Mouse (Mus musculus) left cerebral cortex, adult 2 months (tissue): ENCODE measurements around the gene Palm2. TPM values are rescaled to one million over a fixed set of nuclear protein-coding genes. Genes with fewer than 3 reads are reported as not detected.
A peak's percentile ranks its signal among the peaks of the same experiment; 100 is the strongest.
"Not testable (repeated sequence)": the region's sequence is repeated elsewhere in the genome, so short reads cannot be mapped to it uniquely, and the experiment has no call there.

ENCODE experiments used
- DNase-seq, 2 experiments: peaks; one replicate each; pipeline ENCODE4 v3.0.0; 2021 to 2022; ENCODE audit warnings: low spot score in 2 of 2, mixed read lengths in 1 of 2; ENCODE audit errors: extremely low spot score in 1 of 2
- H3K27ac ChIP-seq: fragments of 200-600 bp; 2 replicates; pipeline ENCODE4 v1.8.1; 2022
- H3K4me3 ChIP-seq: fragments of 200-600 bp; 2 replicates; pipeline ENCODE4 v1.8.1; 2022
- CTCF ChIP-seq: fragments of 200-600 bp; IDR thresholded peaks from 2 replicates; pipeline ENCODE4 v1.8.1; 2022; ENCODE audit warnings: antibody characterized with exemption, mild to moderate bottlenecking, moderate library complexity
- intact Hi-C: fragments of 180-260 bp; cut with DNase I; formaldehyde crosslinking; loops from one replicate; pipeline ENCODE4 v1.15.1; 2025
- long read RNA-seq, 2 experiments: library from polyadenylated mRNA; stranded (forward); transcript quantifications; one replicate each; pipeline ENCODE4 v2.0.0; 2021; ENCODE audit warnings: borderline mapping rate in 2 of 2
- total RNA-seq, 2 experiments: library from RNA; stranded (reverse); gene quantifications; 2 replicates each; pipeline ENCODE4 v1.2.3; 2021

Gene Palm2
- total RNA-seq: 10 to 100 TPM; 60.4 to 64.3 TPM
- long read RNA-seq, experiment 1, partial matches to known transcripts: 0 of 1 reads
- long read RNA-seq, experiment 1, other reads (novel, unspliced or antisense): 0 of 1 reads
- long read RNA-seq, experiment 2, partial matches to known transcripts: 0 of 2 reads
- long read RNA-seq, experiment 2, other reads (novel, unspliced or antisense): 1 of 2 reads

GRCm38 (mm10) chr4:57433941-57434704 lies at the start of gene Palm2:
Gene Palm2, plus strand, starts transcription at chr4:57434247.
- peak within 1 kb of the TSS; percentile 91 for H3K27ac ChIP-seq
- intact Hi-C loops: no loop called here
- TF ChIP-seq CTCF: no peak
- peak within 1 kb of the TSS; percentile 75 for H3K4me3 ChIP-seq
- peak; percentile 71 to 74 for DNase-seq

- intact Hi-C loops: no loop called here
- peak; percentile 29 for TF ChIP-seq CTCF
Measured at GRCm38 (mm10) chr4:57384355-57384754, 49.7 kb upstream of the Palm2 start.

GRCm38 (mm10) chr4:57391103-57391502 lies 42.9 kb upstream of the Palm2 start:
- intact Hi-C loops: no loop called here
- TF ChIP-seq CTCF: peak; percentile 27
- no peak for DNase-seq

More at GRCm38 (mm10) chr4:57384355-57384754, 49.7 kb upstream of the Palm2 start:
- H3K4me3 ChIP-seq: no peak overlapping the region
- H3K27ac ChIP-seq: no peak overlapping the region
- no peak for DNase-seq

GRCm38 (mm10) chr4:57396414-57396813 lies 37.6 kb upstream of the Palm2 start:
- DNase-seq: no peak
- no peak overlapping the region for H3K27ac ChIP-seq
- no peak for TF ChIP-seq CTCF
- intact Hi-C loops: no loop called here
- H3K4me3 ChIP-seq: no peak overlapping the region

More at GRCm38 (mm10) chr4:57391103-57391502, 42.9 kb upstream of the Palm2 start:
- H3K4me3 ChIP-seq: no peak overlapping the region
- H3K27ac ChIP-seq: no peak overlapping the region

GRCm38 (mm10) chr4:57412385-57412784 lies 21.7 kb upstream of the Palm2 start:
- H3K4me3 ChIP-seq, intact Hi-C loops, H3K27ac ChIP-seq, DNase-seq: not testable (repeated sequence)

GRCm38 (mm10) chr4:57413016-57413415 lies 21.0 kb upstream of the Palm2 start:
- no peak for DNase-seq
- no peak overlapping the region for H3K4me3 ChIP-seq
- TF ChIP-seq CTCF: no peak
- intact Hi-C loops: no loop called here
- no peak overlapping the region for H3K27ac ChIP-seq

- DNase-seq, intact Hi-C loops, H3K27ac ChIP-seq: not testable (repeated sequence)
Measured at GRCm38 (mm10) chr4:57413670-57414069, 20.4 kb upstream of the Palm2 start.

GRCm38 (mm10) chr4:57424011-57424410 lies 10.0 kb upstream of the Palm2 start:
- TF ChIP-seq CTCF: no peak
- Histone ChIP-seq H3K4me3 (no peak overlapping the region), H3K27ac (no peak overlapping the region)
- intact Hi-C loops: no loop called here
- DNase-seq: no peak

More at GRCm38 (mm10) chr4:57413670-57414069, 20.4 kb upstream of the Palm2 start:
- not testable (repeated sequence) for H3K4me3 ChIP-seq

- H3K27ac ChIP-seq: peak overlapping the region; percentile 40; the same call in 1 of the 2 replicates
- intact Hi-C loops: no loop called here
- no peak overlapping the region for H3K4me3 ChIP-seq
- no peak for TF ChIP-seq CTCF
- DNase-seq: no peak
Measured at GRCm38 (mm10) chr4:57428317-57428716, 5.7 kb upstream of the Palm2 start.

- TF ChIP-seq CTCF: no peak
- intact Hi-C loops: no loop called here
- Histone ChIP-seq H3K4me3 (peak overlapping the region; percentile 75), H3K27ac (peak overlapping the region; percentile 91)
- peak in 1 of 2 experiments; percentile 14 for DNase-seq
Measured at GRCm38 (mm10) chr4:57434705-57435360, 786 bp downstream of the Palm2 start.

- intact Hi-C loops: no loop called here
- DNase-seq: peak in 1 of 2 experiments; percentile 15
- no peak overlapping the region for H3K4me3 ChIP-seq
- no peak for TF ChIP-seq CTCF
- H3K27ac ChIP-seq: no peak overlapping the region
Measured at GRCm38 (mm10) chr4:57436286-57436685, 2.2 kb downstream of the Palm2 start.

GRCm38 (mm10) chr4:57446082-57446481 lies 12.0 kb downstream of the Palm2 start:
- intact Hi-C loops: no loop called here
- DNase-seq: no peak
- TF ChIP-seq CTCF: no peak
- no peak overlapping the region for H3K4me3 ChIP-seq
- H3K27ac ChIP-seq: no peak overlapping the region
